Mouse (Mus musculus): ENCODE results near the gene Helz. TPM values are rescaled to one million over a fixed set of nuclear protein-coding genes. Genes with fewer than 3 reads are reported as not detected.

Gene Helz
- polyA plus RNA-seq, 1 experiment from 2014 or later, result 18.9 TPM

DNA sequence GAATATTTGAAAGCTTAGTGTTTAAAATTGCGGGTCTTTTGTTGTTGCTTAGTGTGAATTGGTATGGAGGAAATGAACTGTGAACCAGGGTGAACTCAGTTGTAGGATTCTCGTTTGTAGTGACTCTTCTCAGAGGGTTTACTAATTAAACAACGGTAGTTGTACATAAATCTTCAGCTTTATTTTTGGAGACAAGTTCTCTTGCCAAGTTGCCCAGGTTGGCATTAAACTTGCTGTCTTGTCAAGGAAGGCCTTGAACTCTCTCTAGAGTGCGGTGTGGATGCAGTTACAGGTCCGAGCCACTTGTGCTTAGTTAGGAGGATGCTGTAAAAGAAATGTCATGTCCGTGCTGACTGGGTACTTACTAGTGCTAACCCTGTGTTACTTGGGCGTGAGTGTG is 39.4 kb downstream of the Helz start:
- H3K9ac ChIP-seq, result no peak overlapping the region
- no peak overlapping the region for H3K4me2 ChIP-seq (replicated peaks)
- WGBS, result 91% methylated on average over 7 of the region's 7 CpGs
- no peak overlapping the region for H3K4me3 ChIP-seq (replicated peaks; ENCODE audit: low read length)
- peaks cover 6% of the 10 kb centered on the region; the same call in 1 of the 2 replicates for H3K36me3 ChIP-seq (replicated peaks; ENCODE audit: control insufficient read depth, insufficient read depth)
- no peak overlapping the region for H3K27ac ChIP-seq
- ATAC-seq (ENCODE audit: low FRiP score), result no peak
- H3K27me3 ChIP-seq (ENCODE audit: control insufficient read depth, insufficient read depth, low read length), result no peaks in the 10 kb centered on the region
- no peak for DNase-seq (ENCODE audit: low spot score)
- H3K4me1 ChIP-seq (replicated peaks; ENCODE audit: control insufficient read depth, insufficient read depth, low read length), result 0 out of 2 replicates have a peak, but pooled peaks cover 2% of the 10 kb centered on the region
- no peaks in the 10 kb centered on the region for H3K9me3 ChIP-seq (ENCODE audit: control insufficient read depth, low read length)

DNA sequence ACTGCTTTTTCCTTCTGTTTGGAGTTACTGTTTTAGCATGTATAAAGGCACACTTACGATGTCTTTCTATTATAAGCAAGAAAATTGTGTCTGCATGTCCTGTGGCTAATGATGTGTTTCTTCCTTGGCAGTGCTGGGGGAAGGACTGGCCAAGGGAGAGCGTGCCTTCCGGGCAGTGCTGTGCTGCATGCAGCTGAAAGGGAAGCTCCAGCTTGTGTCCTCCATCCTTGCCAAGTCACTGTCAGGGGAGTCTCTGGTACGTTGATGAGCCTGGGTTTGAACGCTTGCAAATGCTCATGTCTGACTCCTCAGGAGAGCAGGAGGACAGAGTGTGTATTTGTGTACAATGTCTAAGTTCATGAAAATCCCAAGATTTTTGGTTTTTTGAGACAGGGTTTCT is 44.8 kb downstream of the Helz start:
- H3K9ac ChIP-seq, result no peak overlapping the region
- no peak overlapping the region for H3K4me3 ChIP-seq (replicated peaks; ENCODE audit: low read length)
- no peaks in the 10 kb centered on the region for H3K27me3 ChIP-seq (ENCODE audit: control insufficient read depth, insufficient read depth, low read length)
- peaks cover 46% of the 10 kb centered on the region for H3K36me3 ChIP-seq (replicated peaks; ENCODE audit: control insufficient read depth, insufficient read depth)
- WGBS, result 86% methylated on average over 5 of the region's 5 CpGs
- no peaks in the 10 kb centered on the region for H3K9me3 ChIP-seq (ENCODE audit: control insufficient read depth, low read length)
- no peak for DNase-seq (ENCODE audit: low spot score)
- no peak overlapping the region for H3K27ac ChIP-seq
- ATAC-seq (ENCODE audit: low FRiP score), result no peak
- H3K4me1 ChIP-seq (replicated peaks; ENCODE audit: control insufficient read depth, insufficient read depth, low read length), result no peaks in the 10 kb centered on the region
- no peak overlapping the region for H3K4me2 ChIP-seq (replicated peaks)

DNA sequence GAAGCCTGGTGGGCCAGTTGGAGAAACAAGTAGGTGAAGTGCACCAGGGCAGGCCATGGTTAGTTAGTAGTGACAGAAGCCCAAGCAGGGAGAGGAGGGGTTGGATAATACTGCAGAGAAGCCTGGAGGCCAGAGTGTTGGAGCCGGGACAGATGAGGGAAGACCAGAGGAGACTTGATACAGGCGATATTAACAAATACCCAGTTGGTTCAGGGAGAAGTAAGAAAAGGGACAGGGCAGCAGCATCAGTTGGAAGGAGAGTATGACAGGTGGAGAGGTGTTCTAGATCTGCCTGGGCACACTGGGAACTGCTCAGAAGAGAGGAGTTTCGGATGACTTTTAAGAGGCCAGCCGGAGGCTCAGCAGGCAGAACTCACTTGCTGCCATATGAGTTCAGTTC is 49.7 kb downstream of the Helz start:
- H3K27ac ChIP-seq, result no peak overlapping the region
- no peaks in the 10 kb centered on the region for H3K4me1 ChIP-seq (replicated peaks; ENCODE audit: control insufficient read depth, insufficient read depth, low read length)
- H3K9me3 ChIP-seq (ENCODE audit: control insufficient read depth, low read length), result no peaks in the 10 kb centered on the region
- no peak overlapping the region for H3K9ac ChIP-seq
- no peak overlapping the region for H3K4me3 ChIP-seq (replicated peaks; ENCODE audit: low read length)
- no peak overlapping the region for H3K4me2 ChIP-seq (replicated peaks)
- no peak for ATAC-seq (ENCODE audit: low FRiP score)
- H3K36me3 ChIP-seq (replicated peaks; ENCODE audit: control insufficient read depth, insufficient read depth), result peaks cover 77% of the 10 kb centered on the region
- no peak for DNase-seq (ENCODE audit: low spot score)
- 92% methylated on average over 4 of the region's 4 CpGs for WGBS
- no peaks in the 10 kb centered on the region for H3K27me3 ChIP-seq (ENCODE audit: control insufficient read depth, insufficient read depth, low read length)

DNA sequence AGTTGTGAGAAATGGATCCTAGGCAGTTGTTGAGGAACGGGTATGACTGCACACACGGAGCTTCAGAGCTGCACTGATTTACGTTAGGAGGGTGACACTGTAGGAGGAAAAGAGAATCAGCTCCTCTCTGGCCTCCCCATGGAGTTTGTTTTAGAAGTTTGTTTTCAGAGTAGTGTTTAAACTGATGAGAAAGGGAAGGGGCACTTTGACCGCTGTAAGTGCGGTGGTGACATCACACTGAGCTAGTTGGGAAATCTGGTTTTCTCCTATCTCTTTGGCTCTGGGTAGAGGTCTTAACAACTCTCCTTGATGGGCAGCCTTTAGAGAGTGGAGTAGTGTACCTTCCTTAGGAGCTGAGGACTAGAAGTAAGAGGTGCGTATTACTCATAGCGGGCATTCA is 58.0 kb downstream of the Helz start:
- DNase-seq (ENCODE audit: low spot score), result no peak
- WGBS, result 92% methylated on average over 7 of the region's 7 CpGs
- peaks cover 56% of the 10 kb centered on the region for H3K36me3 ChIP-seq (replicated peaks; ENCODE audit: control insufficient read depth, insufficient read depth)

DNA sequence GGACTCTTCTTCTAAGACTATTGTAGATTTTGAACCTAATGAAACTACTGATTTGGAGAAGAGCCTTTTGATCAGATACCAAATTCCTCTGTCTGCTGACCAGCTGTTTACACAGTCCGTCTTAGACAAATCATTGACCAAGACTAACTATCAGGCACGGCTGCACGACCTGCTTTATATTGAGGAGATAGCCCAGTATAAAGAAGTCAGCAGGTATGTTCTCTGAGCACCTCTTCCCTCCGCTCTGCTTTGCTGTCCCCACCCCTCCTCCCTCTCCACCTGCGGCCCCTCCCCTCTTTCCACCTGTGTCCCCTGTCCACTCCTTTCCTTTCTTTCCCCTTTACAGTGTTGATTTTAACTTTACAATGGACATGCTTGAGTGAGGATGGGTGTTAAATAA is 66.2 kb downstream of the Helz start:
- Histone ChIP-seq H3K36me3 (replicated peaks; ENCODE audit: control insufficient read depth, insufficient read depth) (peaks cover 12% of the 10 kb centered on the region), H3K4me1 (replicated peaks; ENCODE audit: control insufficient read depth, insufficient read depth, low read length) (no peaks in the 10 kb centered on the region), H3K27me3 (ENCODE audit: control insufficient read depth, insufficient read depth, low read length) (no peaks in the 10 kb centered on the region), H3K9ac (no peak overlapping the region), H3K27ac (no peak overlapping the region), H3K4me3 (replicated peaks; ENCODE audit: low read length) (no peak overlapping the region), H3K4me2 (replicated peaks) (no peak overlapping the region), H3K9me3 (ENCODE audit: control insufficient read depth, low read length) (no peaks in the 10 kb centered on the region)
- no peak for ATAC-seq (ENCODE audit: low FRiP score)
- 95% methylated on average over 5 of the region's 5 CpGs for WGBS
- DNase-seq (ENCODE audit: low spot score), result no peak

More for the DNA sequence above, 58.0 kb downstream of the Helz start:
- Histone ChIP-seq H3K4me3 (replicated peaks; ENCODE audit: low read length) (no peak overlapping the region), H3K9me3 (ENCODE audit: control insufficient read depth, low read length) (no peaks in the 10 kb centered on the region), H3K4me1 (replicated peaks; ENCODE audit: control insufficient read depth, insufficient read depth, low read length) (no peaks in the 10 kb centered on the region), H3K4me2 (replicated peaks) (no peak overlapping the region), H3K27me3 (ENCODE audit: control insufficient read depth, insufficient read depth, low read length) (no peaks in the 10 kb centered on the region), H3K27ac (no peak overlapping the region), H3K9ac (no peak overlapping the region)
- no peak for ATAC-seq (ENCODE audit: low FRiP score)

DNA sequence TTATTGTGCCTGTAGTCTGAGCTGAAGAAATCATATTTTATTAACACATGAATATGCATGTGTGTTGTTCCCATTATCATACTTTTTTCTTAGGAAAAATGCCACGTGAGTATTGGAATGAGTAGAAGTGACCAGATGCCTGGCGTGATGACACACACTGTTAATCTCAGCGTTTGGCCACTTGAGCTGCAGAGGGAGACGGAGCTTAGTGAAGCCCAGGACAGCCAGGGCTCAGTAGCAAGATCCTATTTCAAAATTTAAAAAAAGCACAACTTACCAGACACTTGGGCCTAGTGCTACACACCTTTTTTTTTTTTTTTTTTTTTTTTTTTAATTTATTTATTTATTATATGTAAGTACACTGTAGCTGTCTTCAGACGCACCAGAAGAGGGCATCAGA is 68.0 kb downstream of the Helz start:
- Histone ChIP-seq H3K4me2 (replicated peaks) (no peak overlapping the region), H3K27ac (no peak overlapping the region), H3K4me3 (replicated peaks; ENCODE audit: low read length) (no peak overlapping the region), H3K9me3 (ENCODE audit: control insufficient read depth, low read length) (no peaks in the 10 kb centered on the region), H3K27me3 (ENCODE audit: control insufficient read depth, insufficient read depth, low read length) (no peaks in the 10 kb centered on the region), H3K36me3 (replicated peaks; ENCODE audit: control insufficient read depth, insufficient read depth) (peaks cover 29% of the 10 kb centered on the region), H3K4me1 (replicated peaks; ENCODE audit: control insufficient read depth, insufficient read depth, low read length) (no peaks in the 10 kb centered on the region), H3K9ac (no peak overlapping the region)
- WGBS, result 90% methylated on average over 4 of the region's 5 CpGs
- ATAC-seq (ENCODE audit: low FRiP score) (no peak), DNase-seq (ENCODE audit: low spot score) (no peak)

DNA sequence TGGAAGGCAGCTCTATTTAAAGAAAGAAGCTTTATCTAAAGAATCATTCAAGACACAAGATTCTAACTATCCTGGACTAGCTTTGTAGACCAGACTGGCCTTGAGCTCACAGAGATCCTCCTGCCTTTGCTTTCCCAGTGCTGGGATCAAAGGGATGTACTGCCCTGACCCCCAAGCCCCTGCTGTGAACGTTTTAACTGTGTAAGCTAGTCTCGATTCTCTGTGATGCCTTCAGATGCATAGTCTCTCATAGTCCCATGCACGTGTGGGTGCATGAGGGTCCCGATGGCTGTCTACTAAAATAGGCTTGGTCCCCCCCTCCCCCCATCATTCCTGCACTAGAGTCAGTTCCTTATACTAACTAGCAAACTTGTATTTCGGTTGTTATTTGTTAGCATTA is 70.2 kb downstream of the Helz start:
- H3K9ac ChIP-seq, result no peak overlapping the region
- no peaks in the 10 kb centered on the region for H3K4me1 ChIP-seq (replicated peaks; ENCODE audit: control insufficient read depth, insufficient read depth, low read length)
- no peak overlapping the region for H3K27ac ChIP-seq
- no peak overlapping the region for H3K4me2 ChIP-seq (replicated peaks)
- DNase-seq (ENCODE audit: low spot score) (no peak), ATAC-seq (ENCODE audit: low FRiP score) (no peak)
- no peak overlapping the region for H3K4me3 ChIP-seq (replicated peaks; ENCODE audit: low read length)
- no peaks in the 10 kb centered on the region for H3K27me3 ChIP-seq (ENCODE audit: control insufficient read depth, insufficient read depth, low read length)
- H3K9me3 ChIP-seq (ENCODE audit: control insufficient read depth, low read length), result no peaks in the 10 kb centered on the region
- peaks cover 37% of the 10 kb centered on the region for H3K36me3 ChIP-seq (replicated peaks; ENCODE audit: control insufficient read depth, insufficient read depth)
- 48% methylated on average over 5 of the region's 5 CpGs for WGBS

DNA sequence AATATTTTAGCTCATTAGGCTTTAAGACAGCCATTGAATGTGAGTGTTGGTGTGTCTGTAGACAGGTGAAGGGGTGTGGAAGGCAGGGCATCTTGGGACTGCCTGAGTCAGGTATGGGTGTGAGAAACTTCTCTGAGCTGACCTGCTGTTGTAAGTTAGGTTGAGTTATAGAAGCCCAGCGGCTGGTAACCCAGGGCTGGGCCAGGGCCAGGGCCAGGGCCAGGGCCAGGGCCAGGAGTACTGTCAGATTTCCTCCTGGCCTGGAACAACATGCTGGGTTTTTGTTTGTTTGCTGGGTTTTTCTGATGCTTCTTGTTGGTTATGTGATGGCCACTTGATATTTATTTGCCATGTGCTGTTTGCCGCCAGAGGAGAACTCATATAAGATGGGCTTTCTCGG is 76.9 kb downstream of the Helz start:
- no peak for ATAC-seq (ENCODE audit: low FRiP score)
- Histone ChIP-seq H3K27me3 (ENCODE audit: control insufficient read depth, insufficient read depth, low read length) (no peaks in the 10 kb centered on the region), H3K9me3 (ENCODE audit: control insufficient read depth, low read length) (no peaks in the 10 kb centered on the region), H3K4me1 (replicated peaks; ENCODE audit: control insufficient read depth, insufficient read depth, low read length) (no peaks in the 10 kb centered on the region), H3K36me3 (replicated peaks; ENCODE audit: control insufficient read depth, insufficient read depth) (peaks cover 42% of the 10 kb centered on the region), H3K4me3 (replicated peaks; ENCODE audit: low read length) (no peak overlapping the region), H3K9ac (no peak overlapping the region), H3K4me2 (replicated peaks) (no peak overlapping the region), H3K27ac (no peak overlapping the region)
- WGBS, result 94% methylated on average over 3 of the region's 3 CpGs
- no peak for DNase-seq (ENCODE audit: low spot score)

DNA sequence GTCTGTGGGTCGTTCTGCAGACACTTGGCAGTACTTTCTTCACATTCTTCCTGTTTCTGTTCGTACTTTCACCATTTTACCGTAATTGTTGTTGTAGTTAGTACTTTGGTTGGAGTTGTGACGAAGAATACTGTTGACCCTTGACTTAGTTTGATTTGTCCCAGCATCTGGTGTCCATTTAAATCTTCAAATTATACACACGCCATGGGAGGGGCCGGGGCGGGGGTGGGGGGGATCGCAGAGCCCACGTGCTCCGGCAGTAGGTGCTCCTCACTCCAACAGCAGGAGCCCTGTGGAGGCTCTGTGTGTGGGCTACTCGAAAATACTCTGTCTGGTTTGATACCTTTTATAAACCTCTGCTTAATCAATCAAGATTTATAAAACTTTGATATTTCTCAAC is 78.0 kb downstream of the Helz start:
- no peak overlapping the region for H3K4me3 ChIP-seq (replicated peaks; ENCODE audit: low read length)
- no peak overlapping the region for H3K4me2 ChIP-seq (replicated peaks)
- ATAC-seq (ENCODE audit: low FRiP score), result no peak
- no peaks in the 10 kb centered on the region for H3K9me3 ChIP-seq (ENCODE audit: control insufficient read depth, low read length)
- DNase-seq (ENCODE audit: low spot score), result no peak
- no peak overlapping the region for H3K27ac ChIP-seq
- WGBS, result 90% methylated on average over 11 of the region's 11 CpGs
- H3K9ac ChIP-seq, result no peak overlapping the region
- no peaks in the 10 kb centered on the region for H3K27me3 ChIP-seq (ENCODE audit: control insufficient read depth, insufficient read depth, low read length)
- H3K36me3 ChIP-seq (replicated peaks; ENCODE audit: control insufficient read depth, insufficient read depth), result peaks cover 32% of the 10 kb centered on the region
- H3K4me1 ChIP-seq (replicated peaks; ENCODE audit: control insufficient read depth, insufficient read depth, low read length), result no peaks in the 10 kb centered on the region

DNA sequence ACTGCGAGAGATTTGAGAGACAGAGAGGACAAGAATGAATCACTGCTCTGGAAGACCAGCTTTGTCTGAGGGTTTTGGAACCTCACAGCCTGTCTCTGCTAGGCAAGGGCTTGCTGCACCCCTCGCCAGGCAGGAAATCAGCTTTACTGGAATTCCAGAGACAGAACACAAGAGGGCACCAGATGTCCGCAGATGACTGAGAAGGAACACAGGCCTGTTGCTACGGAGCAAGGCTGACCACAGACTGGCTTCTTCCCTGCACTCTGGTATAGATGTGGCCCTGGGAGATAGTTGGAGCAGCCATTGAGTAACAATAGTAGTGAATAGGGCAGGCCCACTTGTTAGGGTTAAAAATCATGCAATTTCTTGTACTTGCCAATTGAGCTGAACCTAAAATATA is 81.8 kb downstream of the Helz start:
- no peak overlapping the region for H3K9ac ChIP-seq
- H3K27me3 ChIP-seq (ENCODE audit: control insufficient read depth, insufficient read depth, low read length), result no peaks in the 10 kb centered on the region
- no peak overlapping the region for H3K4me2 ChIP-seq (replicated peaks)
- peak; percentile 90 for DNase-seq (ENCODE audit: low spot score)
- peak; percentile 71; the same call in 1 of the 2 replicates for ATAC-seq (ENCODE audit: low FRiP score)
- no peaks in the 10 kb centered on the region for H3K9me3 ChIP-seq (ENCODE audit: control insufficient read depth, low read length)
- WGBS, result 30% methylated on average over 4 of the region's 4 CpGs
- no peak overlapping the region for H3K4me3 ChIP-seq (replicated peaks; ENCODE audit: low read length)
- no peak overlapping the region for H3K27ac ChIP-seq
- H3K4me1 ChIP-seq (replicated peaks; ENCODE audit: control insufficient read depth, insufficient read depth, low read length), result no peaks in the 10 kb centered on the region
- peaks cover 29% of the 10 kb centered on the region for H3K36me3 ChIP-seq (replicated peaks; ENCODE audit: control insufficient read depth, insufficient read depth)
